Mouse (Mus musculus): ENCODE results near the gene Olfr464. TPM values are rescaled to one million over a fixed set of nuclear protein-coding genes. Genes with fewer than 3 reads are reported as not detected.

Gene Olfr464
- not detected in 2 replicates for polyA plus RNA-seq (2016; fragmentation: Nextera tagmentation; extraction: Ambion mirVana)

- ATAC-seq (ENCODE audit: insufficient number of reproducible peaks, low FRiP score): no peak
- H3K27me3 ChIP-seq (replicated peaks): peaks cover 4% of the 10 kb centered on the region; the same call in 1 of the 2 replicates
- no peaks in the 10 kb centered on the region for H3K36me3 ChIP-seq
- H3K4me2 ChIP-seq: no peak within 1 kb of the TSS
- H3K27ac ChIP-seq (ENCODE audit: poor library complexity, severe bottlenecking): no peak within 1 kb of the TSS
- H3K9ac ChIP-seq: no peak within 1 kb of the TSS
- H3K4me3 ChIP-seq: no peak within 1 kb of the TSS
- WGBS: 32% methylated on average over 5 of the region's 5 CpGs
- no peaks in the 10 kb centered on the region for H3K4me1 ChIP-seq (replicated peaks)
- H3K9me3 ChIP-seq (replicated peaks): no peaks in the 10 kb centered on the region
Measured at GRCm38 (mm10) chr11:87920966-87921365, at the start of gene Olfr464. Gene Olfr464, minus strand, starts transcription at chr11:87920967.

DNA sequence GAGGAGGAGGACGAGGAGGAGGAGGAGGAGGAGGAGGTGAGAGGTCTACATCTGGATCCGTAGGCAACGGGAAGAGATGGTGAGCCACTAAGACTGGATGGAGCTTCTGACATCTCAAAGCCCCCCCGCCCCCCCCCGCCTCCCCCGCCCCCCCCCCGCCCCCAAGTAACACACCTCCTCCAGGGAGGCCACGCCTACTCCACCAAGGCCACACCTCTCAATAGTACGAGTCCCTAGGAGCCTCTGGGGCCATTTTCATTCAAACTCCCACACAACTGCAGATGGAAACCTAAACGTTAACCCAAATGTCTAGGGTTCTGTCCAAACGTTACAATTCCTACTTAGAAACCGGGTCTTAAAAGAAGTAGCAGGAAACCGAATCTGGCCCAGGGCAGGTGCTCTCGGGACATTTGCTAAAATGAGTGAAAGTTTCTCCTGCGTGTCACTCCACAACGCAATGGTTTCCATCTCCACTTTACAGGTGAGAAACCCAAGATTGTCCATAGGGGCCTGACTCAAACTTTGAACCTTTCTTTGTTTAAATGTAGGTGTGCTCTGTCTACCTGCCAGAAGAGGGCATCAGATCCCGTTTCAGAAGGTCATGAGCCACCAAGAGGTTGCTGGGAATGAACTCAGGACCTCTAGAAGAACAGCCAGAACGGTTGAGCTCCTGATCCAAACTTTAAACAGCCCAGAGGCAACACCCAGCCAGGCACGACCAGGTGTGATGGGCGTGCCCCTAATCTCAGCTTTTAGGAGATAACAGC, 47.8 kb upstream of the Olfr464 start:
- WGBS: 15% methylated on average over 17 of the region's 20 CpGs
- Histone ChIP-seq H3K4me2 (peak overlapping the region; percentile 67), H3K4me1 (replicated peaks) (peaks cover 18% of the 10 kb centered on the region), H3K36me3 (no peaks in the 10 kb centered on the region), H3K27me3 (replicated peaks) (peaks cover 12% of the 10 kb centered on the region; the same call in 1 of the 2 replicates), H3K4me3 (peak overlapping the region; percentile 33), H3K9ac (peak overlapping the region; percentile 7; the same call in 1 of the 2 replicates), H3K27ac (ENCODE audit: poor library complexity, severe bottlenecking) (no peak overlapping the region), H3K9me3 (replicated peaks) (no peaks in the 10 kb centered on the region)
- 0 out of 2 replicates have a peak, but pooled peaks have one; percentile 18 for ATAC-seq (ENCODE audit: insufficient number of reproducible peaks, low FRiP score)

GRCm38 (mm10) chr11:87967692-87968289, 47.0 kb upstream of the Olfr464 start:
- peak overlapping the region; percentile 67 for H3K4me2 ChIP-seq
- H3K27me3 ChIP-seq (replicated peaks): peaks cover 8% of the 10 kb centered on the region; the same call in 1 of the 2 replicates
- no peak overlapping the region for H3K27ac ChIP-seq (ENCODE audit: poor library complexity, severe bottlenecking)
- 2% methylated on average over 17 of the region's 17 CpGs for WGBS
- no peaks in the 10 kb centered on the region for H3K9me3 ChIP-seq (replicated peaks)
- no peak for ATAC-seq (ENCODE audit: insufficient number of reproducible peaks, low FRiP score)
- no peaks in the 10 kb centered on the region for H3K36me3 ChIP-seq
- H3K4me3 ChIP-seq: peak overlapping the region; percentile 33
- H3K4me1 ChIP-seq (replicated peaks): peaks cover 18% of the 10 kb centered on the region
- peak overlapping the region; percentile 7; the same call in 1 of the 2 replicates for H3K9ac ChIP-seq

- no peak overlapping the region for H3K9ac ChIP-seq
- ATAC-seq (ENCODE audit: insufficient number of reproducible peaks, low FRiP score): peak; percentile 30; the same call in 1 of the 2 replicates
- H3K27me3 ChIP-seq (replicated peaks): peaks cover 8% of the 10 kb centered on the region; the same call in 1 of the 2 replicates
- peaks cover 18% of the 10 kb centered on the region for H3K4me1 ChIP-seq (replicated peaks)
- WGBS: 28% methylated on average over 10 of the region's 10 CpGs
- H3K4me2 ChIP-seq: 0 out of 2 replicates have a peak overlapping the region, but pooled peaks have one; percentile 2
- no peak overlapping the region for H3K4me3 ChIP-seq
- H3K9me3 ChIP-seq (replicated peaks): no peaks in the 10 kb centered on the region
- no peaks in the 10 kb centered on the region for H3K36me3 ChIP-seq
- no peak overlapping the region for H3K27ac ChIP-seq (ENCODE audit: poor library complexity, severe bottlenecking)
Measured at GRCm38 (mm10) chr11:87966214-87966613, 45.4 kb upstream of the Olfr464 start.

DNA sequence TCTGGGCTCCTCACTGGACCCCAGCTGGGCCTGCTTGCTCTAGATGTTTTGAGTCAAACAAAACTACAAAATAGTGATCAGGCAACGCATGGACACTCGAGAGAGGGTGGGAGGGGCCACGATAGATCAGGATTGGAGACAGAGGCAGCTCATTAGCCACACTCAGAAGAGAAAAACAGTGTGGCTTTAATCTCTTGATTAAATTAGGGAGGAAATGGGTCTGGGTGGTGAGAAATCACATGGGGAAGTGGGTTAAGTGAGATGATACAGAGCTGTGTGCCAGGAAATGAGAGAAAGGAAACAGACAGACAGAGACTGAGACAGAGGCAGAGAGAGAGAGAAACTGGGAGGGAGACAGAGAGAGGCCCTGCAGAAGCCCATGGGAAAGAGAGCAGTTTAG, 44.5 kb upstream of the Olfr464 start:
- H3K4me2 ChIP-seq: no peak overlapping the region
- no peak overlapping the region for H3K27ac ChIP-seq (ENCODE audit: poor library complexity, severe bottlenecking)
- no peak overlapping the region for H3K4me3 ChIP-seq
- no peaks in the 10 kb centered on the region for H3K36me3 ChIP-seq
- 0 out of 2 replicates have a peak, but pooled peaks cover 3% of the 10 kb centered on the region for H3K9me3 ChIP-seq (replicated peaks)
- no peak overlapping the region for H3K9ac ChIP-seq
- 42% methylated on average over 3 of the region's 3 CpGs for WGBS
- ATAC-seq (ENCODE audit: insufficient number of reproducible peaks, low FRiP score): no peak
- H3K27me3 ChIP-seq (replicated peaks): peaks cover 8% of the 10 kb centered on the region; the same call in 1 of the 2 replicates
- peaks cover 18% of the 10 kb centered on the region for H3K4me1 ChIP-seq (replicated peaks)

- 0 out of 2 replicates have a peak, but pooled peaks cover 6% of the 10 kb centered on the region for H3K9me3 ChIP-seq (replicated peaks)
- no peak overlapping the region for H3K4me3 ChIP-seq
- H3K9ac ChIP-seq: no peak overlapping the region
- H3K36me3 ChIP-seq: no peaks in the 10 kb centered on the region
- 28% methylated on average over 7 of the region's 7 CpGs for WGBS
- no peak overlapping the region for H3K27ac ChIP-seq (ENCODE audit: poor library complexity, severe bottlenecking)
- no peaks in the 10 kb centered on the region for H3K27me3 ChIP-seq (replicated peaks)
- H3K4me1 ChIP-seq (replicated peaks): no peaks in the 10 kb centered on the region
- ATAC-seq (ENCODE audit: insufficient number of reproducible peaks, low FRiP score): no peak
- no peak overlapping the region for H3K4me2 ChIP-seq
Measured at GRCm38 (mm10) chr11:87957066-87957465, 36.3 kb upstream of the Olfr464 start.

GRCm38 (mm10) chr11:87955144-87955543, 34.4 kb upstream of the Olfr464 start:
- Histone ChIP-seq H3K27me3 (replicated peaks) (no peaks in the 10 kb centered on the region), H3K9me3 (replicated peaks) (0 out of 2 replicates have a peak, but pooled peaks cover 3% of the 10 kb centered on the region), H3K9ac (no peak overlapping the region), H3K4me3 (no peak overlapping the region), H3K27ac (ENCODE audit: poor library complexity, severe bottlenecking) (no peak overlapping the region), H3K4me2 (no peak overlapping the region), H3K36me3 (no peaks in the 10 kb centered on the region), H3K4me1 (replicated peaks) (no peaks in the 10 kb centered on the region)
- ATAC-seq (ENCODE audit: insufficient number of reproducible peaks, low FRiP score): no peak
- WGBS: 10% methylated on average over 1 of the region's 1 CpGs

DNA sequence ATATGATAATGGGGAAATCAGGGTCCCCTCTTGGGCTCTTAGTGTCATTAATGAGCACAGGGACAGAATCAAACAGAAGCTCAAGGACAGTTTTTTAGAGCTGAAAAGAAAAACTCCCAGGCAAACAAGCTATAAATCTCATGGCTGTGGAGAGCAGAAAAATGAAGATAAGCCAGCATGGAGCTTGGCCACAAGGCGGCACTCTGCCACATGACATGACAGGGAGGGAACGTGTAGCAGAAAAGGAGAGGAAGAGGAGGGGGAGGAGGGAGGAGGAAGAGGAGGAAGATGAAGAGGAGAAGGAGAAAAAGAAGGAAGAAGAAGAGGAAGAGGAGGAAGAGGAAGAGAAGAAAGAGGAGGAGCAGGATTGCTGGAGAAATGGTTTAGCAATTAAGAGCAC, 29.2 kb upstream of the Olfr464 start:
- Histone ChIP-seq H3K9ac (no peak overlapping the region), H3K27me3 (replicated peaks) (peaks cover 10% of the 10 kb centered on the region; the same call in 1 of the 2 replicates), H3K36me3 (no peaks in the 10 kb centered on the region), H3K4me1 (replicated peaks) (no peaks in the 10 kb centered on the region), H3K4me2 (no peak overlapping the region), H3K4me3 (no peak overlapping the region), H3K27ac (ENCODE audit: poor library complexity, severe bottlenecking) (no peak overlapping the region), H3K9me3 (replicated peaks) (no peaks in the 10 kb centered on the region)
- ATAC-seq (ENCODE audit: insufficient number of reproducible peaks, low FRiP score): no peak
- WGBS: 0% methylated on average over 2 of the region's 2 CpGs

GRCm38 (mm10) chr11:87935467-87935866, 14.7 kb upstream of the Olfr464 start:
- Histone ChIP-seq H3K9ac (no peak overlapping the region), H3K4me2 (no peak overlapping the region), H3K27ac (ENCODE audit: poor library complexity, severe bottlenecking) (no peak overlapping the region), H3K27me3 (replicated peaks) (no peaks in the 10 kb centered on the region), H3K9me3 (replicated peaks) (0 out of 2 replicates have a peak, but pooled peaks cover 2% of the 10 kb centered on the region), H3K4me1 (replicated peaks) (no peaks in the 10 kb centered on the region), H3K4me3 (no peak overlapping the region), H3K36me3 (no peaks in the 10 kb centered on the region)
- no peak for ATAC-seq (ENCODE audit: insufficient number of reproducible peaks, low FRiP score)
- WGBS: 67% methylated on average over 3 of the region's 3 CpGs

GRCm38 (mm10) chr11:87933731-87934130, 13.0 kb upstream of the Olfr464 start:
- 52% methylated on average over 2 of the region's 2 CpGs for WGBS
- H3K9ac ChIP-seq: no peak overlapping the region
- ATAC-seq (ENCODE audit: insufficient number of reproducible peaks, low FRiP score): no peak
- no peak overlapping the region for H3K4me2 ChIP-seq
- no peaks in the 10 kb centered on the region for H3K4me1 ChIP-seq (replicated peaks)
- no peaks in the 10 kb centered on the region for H3K36me3 ChIP-seq
- H3K4me3 ChIP-seq: no peak overlapping the region
- no peaks in the 10 kb centered on the region for H3K27me3 ChIP-seq (replicated peaks)
- no peak overlapping the region for H3K27ac ChIP-seq (ENCODE audit: poor library complexity, severe bottlenecking)
- H3K9me3 ChIP-seq (replicated peaks): 0 out of 2 replicates have a peak, but pooled peaks cover 2% of the 10 kb centered on the region

DNA sequence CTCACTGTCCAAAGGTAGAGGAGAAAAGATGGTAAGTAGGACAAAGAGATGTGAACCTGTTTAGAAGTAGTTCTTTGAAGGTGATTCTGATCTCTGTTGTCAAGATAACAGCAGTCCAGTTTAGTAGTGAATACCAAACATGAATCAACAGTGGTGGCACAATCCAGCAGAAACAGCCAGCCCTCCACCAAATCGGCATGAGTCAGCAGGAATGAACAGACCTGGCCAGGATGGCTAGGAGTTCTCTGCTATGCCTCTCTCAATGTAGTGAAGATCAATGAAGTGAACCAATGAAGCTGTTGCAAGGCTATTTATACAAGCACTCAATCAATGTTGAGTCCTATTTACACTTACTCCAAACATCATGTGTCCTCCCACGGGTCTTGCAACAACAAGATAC, 9.6 kb upstream of the Olfr464 start:
- ATAC-seq (ENCODE audit: insufficient number of reproducible peaks, low FRiP score): no peak
- WGBS: 81% methylated on average over 2 of the region's 2 CpGs
- Histone ChIP-seq H3K27me3 (replicated peaks) (no peaks in the 10 kb centered on the region), H3K27ac (ENCODE audit: poor library complexity, severe bottlenecking) (no peak overlapping the region), H3K4me2 (no peak overlapping the region), H3K9me3 (replicated peaks) (0 out of 2 replicates have a peak, but pooled peaks cover 2% of the 10 kb centered on the region), H3K9ac (no peak overlapping the region), H3K4me3 (no peak overlapping the region), H3K4me1 (replicated peaks) (no peaks in the 10 kb centered on the region), H3K36me3 (no peaks in the 10 kb centered on the region)

Data from heart, embryonic 12.5 days (tissue).